Mouse (Mus musculus): ENCODE measurements at regions not wholly inside any gene's neighbourhood (a gene's known extent, or its start where the extent isn't known, plus 50 kb on each side); places are given as distances from the start of the nearest gene placed in this dataset.

DNA sequence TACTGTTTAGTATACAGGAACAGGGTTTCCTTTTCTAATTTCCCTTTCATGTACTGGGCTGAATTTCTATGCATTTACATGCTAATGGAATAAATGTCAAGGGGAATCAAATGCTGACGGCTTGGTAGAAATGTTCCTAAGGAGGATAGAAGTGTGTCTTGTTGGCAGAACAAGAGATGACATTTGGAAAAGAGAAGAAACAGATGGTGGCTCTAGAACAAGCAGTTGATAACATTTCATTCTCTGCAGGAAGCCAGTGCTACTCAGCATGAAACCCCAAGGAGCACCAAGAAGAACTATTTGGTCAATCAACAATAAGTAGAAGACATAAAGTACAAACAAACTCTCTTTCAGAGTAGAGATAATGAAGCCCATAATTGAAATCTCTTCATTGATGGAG, 2392.0 kb downstream of the Pcdh9 start:
- TF ChIP-seq EP300 (IDR thresholded peaks at IDR 0.05; ENCODE audit: low read length) (no peak), CTCF (conservative IDR thresholded peaks at IDR 0.05 in 1 of 2, IDR thresholded peaks at IDR 0.05 in 1 of 2; ENCODE audit: low read depth in 2 of 2, low read length in 2 of 2) (no peak), ZKSCAN1 (IDR thresholded peaks at IDR 0.05; ENCODE audit: borderline replicate concordance, low read depth, low read length) (no peak), POLR2A (IDR thresholded peaks at IDR 0.05; ENCODE audit: low read depth, low read length) (no peak), TBP (conservative IDR thresholded peaks at IDR 0.05; ENCODE audit: low read depth, low read length) (no peak), ETS1 (conservative IDR thresholded peaks at IDR 0.05; ENCODE audit: low read depth, low read length) (no peak), POLR2AphosphoS2 (IDR thresholded peaks at IDR 0.05; ENCODE audit: low read depth, low read length) (no peak), TCF12 (IDR thresholded peaks at IDR 0.05; ENCODE audit: low read depth, low read length) (no peak)
